Mouse (Mus musculus) limb, embryonic 13.5 days (tissue): Measurements from ENCODE around the gene P2rx4. TPM values are rescaled to one million over a fixed set of nuclear protein-coding genes. Genes with fewer than 3 reads are reported as not detected.

Experiments
- ATAC-seq: fragments of 200-750 bp; cut with Nextera tagmentation; 2 replicates; pipeline ENCODE4 v1.8.0; 2017; ENCODE audit warnings: low read depth, moderate number of reproducible peaks, moderate TSS enrichment; ENCODE audit not compliant: low FRiP score
- H3K27ac ChIP-seq: fragments of 300-500 bp; sonication (generic); 2 replicates; pipeline ENCODE4 v1.5.1; 2015; ENCODE audit warnings: inconsistent platforms, mild to moderate bottlenecking, moderate library complexity
- H3K27me3 ChIP-seq: fragments of 300-500 bp; sonication (generic); 2 replicates; pipeline ENCODE4 v1.6.1; 2015; ENCODE audit warnings: mild to moderate bottlenecking, inconsistent platforms
- H3K36me3 ChIP-seq: fragments of 300-500 bp; sonication (generic); 2 replicates; pipeline ENCODE4 v1.6.1; 2015; ENCODE audit warnings: inconsistent platforms, mild to moderate bottlenecking, moderate library complexity
- H3K4me1 ChIP-seq: fragments of 300-500 bp; sonication (generic); 2 replicates; pipeline ENCODE4 v1.6.1; 2015; ENCODE audit warnings: inconsistent platforms
- H3K4me2 ChIP-seq: fragments of 300-500 bp; sonication (generic); replicated peaks from 2 replicates; pipeline ENCODE4 v1.6.1; 2015; ENCODE audit warnings: inconsistent platforms, mild to moderate bottlenecking, moderate library complexity
- H3K4me3 ChIP-seq: fragments of 300-500 bp; sonication (generic); 2 replicates; pipeline ENCODE4 v1.5.1; 2015; ENCODE audit warnings: moderate library complexity, mild to moderate bottlenecking, inconsistent platforms
- H3K9ac ChIP-seq: fragments of 300-500 bp; sonication (generic); 2 replicates; pipeline ENCODE4 v1.6.1; 2015; ENCODE audit warnings: mild to moderate bottlenecking, inconsistent platforms
- H3K9me3 ChIP-seq: fragments of 300-500 bp; sonication (generic); 2 replicates; pipeline ENCODE4 v1.6.1; 2016; ENCODE audit warnings: inconsistent platforms
- WGBS: fragments of 180-500 bp; shearing (Covaris S2); methylation state at CpG from one replicate; pipeline ENCODE4 v1.1.7; 2015; 5-methylcytosine and 5-hydroxymethylcytosine counted together
- polyA plus RNA-seq: library from polyadenylated mRNA; unstranded; fragments of >200 nt; fragmentation: Nextera tagmentation; extraction: Ambion mirVana; gene quantifications from 2 replicates; pipeline ENCODE4 v1.2.1, GENCODE M21; 2015

Gene P2rx4
- polyA plus RNA-seq, 1 experiment from 2014 or later, result 16.8 TPM

- Histone ChIP-seq H3K27me3 (no peaks in the 10 kb centered on the region), H3K9me3 (no peaks in the 10 kb centered on the region), H3K36me3 (peaks cover 26% of the 10 kb centered on the region), H3K27ac (no peak overlapping the region), H3K4me2 (no peak overlapping the region), H3K4me3 (no peak overlapping the region), H3K9ac (no peak overlapping the region), H3K4me1 (peaks cover 19% of the 10 kb centered on the region)
- 94% methylated on average over 11 of the region's 11 CpGs for WGBS
- no peak for ATAC-seq
Observed at GRCm38 (mm10) chr5:122767283-122767682, 59.9 kb downstream of the P2rx4 start.

GRCm38 (mm10) chr5:122769101-122769568, 61.8 kb downstream of the P2rx4 start:
- 88% methylated on average over 15 of the region's 15 CpGs for WGBS

GRCm38 (mm10) chr5:122770304-122770703, 63.0 kb downstream of the P2rx4 start:
- Histone ChIP-seq H3K36me3 (peaks cover 30% of the 10 kb centered on the region), H3K4me3 (no peak overlapping the region), H3K9me3 (0 out of 2 replicates have a peak, but pooled peaks cover 3% of the 10 kb centered on the region), H3K9ac (peak overlapping the region; percentile 53), H3K4me2 (no peak overlapping the region; the same call in 1 of the 2 replicates), H3K4me1 (peaks cover 14% of the 10 kb centered on the region), H3K27ac (peak overlapping the region; percentile 73), H3K27me3 (no peaks in the 10 kb centered on the region)
- no peak for ATAC-seq
- 58% methylated on average over 7 of the region's 7 CpGs for WGBS

More at GRCm38 (mm10) chr5:122769101-122769568, 61.8 kb downstream of the P2rx4 start:
- Histone ChIP-seq H3K27me3 (no peaks in the 10 kb centered on the region), H3K27ac (no peak overlapping the region), H3K9ac (no peak overlapping the region), H3K9me3 (0 out of 2 replicates have a peak, but pooled peaks cover 3% of the 10 kb centered on the region), H3K4me1 (peaks cover 14% of the 10 kb centered on the region), H3K4me3 (no peak overlapping the region), H3K36me3 (peaks cover 30% of the 10 kb centered on the region), H3K4me2 (no peak overlapping the region)
- no peak for ATAC-seq

- no peak overlapping the region; the same call in 1 of the 2 replicates for H3K4me2 ChIP-seq
- no peak overlapping the region for H3K4me3 ChIP-seq
- ATAC-seq, result no peak
- peak overlapping the region; percentile 53 for H3K9ac ChIP-seq
- H3K4me1 ChIP-seq, result peaks cover 14% of the 10 kb centered on the region
- no peaks in the 10 kb centered on the region for H3K27me3 ChIP-seq
- peaks cover 30% of the 10 kb centered on the region for H3K36me3 ChIP-seq
- WGBS, result 50% methylated on average over 10 of the region's 10 CpGs
- H3K27ac ChIP-seq, result peak overlapping the region; percentile 73
- 0 out of 2 replicates have a peak, but pooled peaks cover 3% of the 10 kb centered on the region for H3K9me3 ChIP-seq
Observed at GRCm38 (mm10) chr5:122770806-122771261, 63.5 kb downstream of the P2rx4 start.

GRCm38 (mm10) chr5:122771428-122771827, 64.1 kb downstream of the P2rx4 start:
- 0 out of 2 replicates have a peak, but pooled peaks cover 3% of the 10 kb centered on the region for H3K9me3 ChIP-seq
- H3K4me2 ChIP-seq, result no peak overlapping the region
- H3K9ac ChIP-seq, result no peak overlapping the region
- H3K4me3 ChIP-seq, result no peak overlapping the region
- H3K27ac ChIP-seq, result no peak overlapping the region
- WGBS, result 84% methylated on average over 9 of the region's 9 CpGs
- ATAC-seq, result no peak
- peaks cover 30% of the 10 kb centered on the region for H3K36me3 ChIP-seq
- no peaks in the 10 kb centered on the region for H3K27me3 ChIP-seq
- peaks cover 14% of the 10 kb centered on the region for H3K4me1 ChIP-seq

GRCm38 (mm10) chr5:122773756-122774155, 66.4 kb downstream of the P2rx4 start:
- no peak for ATAC-seq
- Histone ChIP-seq H3K27ac (no peak overlapping the region), H3K27me3 (no peaks in the 10 kb centered on the region), H3K4me2 (no peak overlapping the region), H3K36me3 (peaks cover 26% of the 10 kb centered on the region), H3K9me3 (0 out of 2 replicates have a peak, but pooled peaks cover 3% of the 10 kb centered on the region), H3K4me1 (peaks cover 21% of the 10 kb centered on the region), H3K9ac (no peak overlapping the region), H3K4me3 (no peak overlapping the region)
- 86% methylated on average over 11 of the region's 11 CpGs for WGBS

- no peak for ATAC-seq
- Histone ChIP-seq H3K27me3 (no peaks in the 10 kb centered on the region), H3K36me3 (peaks cover 16% of the 10 kb centered on the region; the same call in 1 of the 2 replicates), H3K4me3 (no peak overlapping the region), H3K4me2 (no peak overlapping the region), H3K27ac (no peak overlapping the region), H3K9me3 (0 out of 2 replicates have a peak, but pooled peaks cover 3% of the 10 kb centered on the region), H3K4me1 (peaks cover 25% of the 10 kb centered on the region), H3K9ac (no peak overlapping the region)
- WGBS, result 78% methylated on average over 28 of the region's 28 CpGs
Observed at GRCm38 (mm10) chr5:122774743-122775611, 67.6 kb downstream of the P2rx4 start.

- 73% methylated on average over 14 of the region's 14 CpGs for WGBS
- Histone ChIP-seq H3K4me1 (peaks cover 19% of the 10 kb centered on the region), H3K36me3 (peaks cover 15% of the 10 kb centered on the region; the same call in 1 of the 2 replicates), H3K4me3 (no peak overlapping the region), H3K27me3 (no peaks in the 10 kb centered on the region), H3K27ac (no peak overlapping the region), H3K9ac (no peak overlapping the region), H3K4me2 (no peak overlapping the region), H3K9me3 (0 out of 2 replicates have a peak, but pooled peaks cover 3% of the 10 kb centered on the region)
- no peak for ATAC-seq
Observed at GRCm38 (mm10) chr5:122775646-122776286, 68.4 kb downstream of the P2rx4 start.

- Histone ChIP-seq H3K9me3 (0 out of 2 replicates have a peak, but pooled peaks cover 3% of the 10 kb centered on the region), H3K4me1 (peaks cover 13% of the 10 kb centered on the region), H3K27ac (no peak overlapping the region), H3K9ac (no peak overlapping the region), H3K4me3 (no peak overlapping the region), H3K4me2 (no peak overlapping the region), H3K27me3 (no peaks in the 10 kb centered on the region), H3K36me3 (peaks cover 13% of the 10 kb centered on the region; the same call in 1 of the 2 replicates)
- no peak for ATAC-seq
- 50% methylated on average over 2 of the region's 2 CpGs for WGBS
Observed at GRCm38 (mm10) chr5:122777322-122777721, 70.0 kb downstream of the P2rx4 start.

- Histone ChIP-seq H3K9ac (peak overlapping the region; percentile 86), H3K4me2 (peak overlapping the region; percentile 93), H3K27me3 (no peaks in the 10 kb centered on the region), H3K4me1 (peaks cover 13% of the 10 kb centered on the region), H3K27ac (no peak overlapping the region), H3K9me3 (no peaks in the 10 kb centered on the region), H3K36me3 (peaks cover 4% of the 10 kb centered on the region; the same call in 1 of the 2 replicates), H3K4me3 (peak overlapping the region; percentile 79)
- ATAC-seq, result peak; percentile 25
- 3% methylated on average over 49 of the region's 55 CpGs for WGBS
Observed at GRCm38 (mm10) chr5:122778231-122779226, 71.2 kb downstream of the P2rx4 start.
